Mouse (Mus musculus): Measurements from ENCODE around the gene Spata2. TPM values are rescaled to one million over a fixed set of nuclear protein-coding genes. Genes with fewer than 3 reads are reported as not detected.

Spata2 gene
- 11.2 and 13.1 TPM in 2 replicates for polyA plus RNA-seq (2014; fragmentation: Nextera tagmentation; extraction: Ambion mirVana)

DNA sequence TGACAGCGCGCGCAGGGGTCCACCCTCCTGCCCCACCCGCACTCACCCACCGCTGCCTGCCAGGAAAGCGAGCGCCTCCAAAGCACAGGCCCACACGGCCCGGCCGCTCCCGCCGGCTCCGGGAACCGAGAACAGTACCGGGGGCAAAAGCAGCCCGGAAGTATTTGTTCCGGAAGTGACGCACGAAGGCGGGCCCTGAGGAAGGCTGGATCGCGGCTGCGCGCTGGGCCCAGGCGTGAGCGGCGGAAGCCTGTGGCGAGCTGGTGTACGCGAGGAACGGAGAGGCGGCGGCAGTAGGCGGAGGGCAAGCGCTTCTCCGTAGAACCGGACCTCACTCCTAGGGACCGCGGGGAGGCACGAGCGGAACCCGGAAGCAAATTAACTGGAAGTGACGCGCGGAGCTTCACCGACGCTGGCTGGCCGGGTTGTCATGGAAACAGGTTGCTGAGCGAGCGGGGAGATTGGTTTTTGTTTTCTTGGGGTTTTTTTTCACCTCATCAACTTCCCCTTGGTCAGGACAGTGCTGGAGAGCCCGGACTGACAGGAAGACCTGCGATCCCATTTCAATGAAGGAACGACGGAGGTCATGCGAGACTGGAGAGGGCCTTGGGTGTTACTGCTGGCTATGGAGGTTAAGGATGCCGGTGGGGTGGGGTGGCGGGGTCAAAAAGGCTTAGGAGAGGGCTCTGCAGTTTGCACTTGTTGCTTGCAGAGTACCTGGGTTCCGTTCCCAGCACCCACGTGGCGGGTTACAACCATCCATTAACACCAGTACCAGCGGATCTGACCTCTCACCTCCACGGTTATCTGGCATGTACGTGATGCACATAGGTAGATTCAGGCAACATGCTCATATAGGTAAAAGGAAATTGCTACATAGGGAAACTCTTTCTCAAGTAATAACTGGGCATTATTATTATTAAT is at the start of gene Spata2:
Gene Spata2 (minus strand): TSS at position 175 of the 924 bp plus-strand sequence.
- Histone ChIP-seq H3K4me1 (ENCODE audit: control insufficient read depth, insufficient read depth, low read length) (peaks cover 13% of the 10 kb centered on the region), H3K4me3 (ENCODE audit: low read depth, low read length) (peak within 1 kb of the TSS; percentile 75), H3K27ac (ENCODE audit: low read length) (peak within 1 kb of the TSS; percentile 93), H3K9me3 (ENCODE audit: control insufficient read depth, low read depth, low read length) (no peaks in the 10 kb centered on the region), H3K4me2 (replicated peaks; ENCODE audit: low read depth, low read length) (peak within 1 kb of the TSS; percentile 91), H3K9ac (replicated peaks; ENCODE audit: low read depth, low read length) (peak within 1 kb of the TSS; percentile 76), H3K27me3 (ENCODE audit: control insufficient read depth, insufficient read depth, low read length) (no peaks in the 10 kb centered on the region), H3K36me3 (ENCODE audit: control insufficient read depth, insufficient read depth, low read length) (peaks cover 3% of the 10 kb centered on the region; the same call in 1 of the 2 replicates)
- ATAC-seq (ENCODE audit: insufficient number of reproducible peaks, insufficient read depth, low FRiP score, low read depth) = peak; percentile 83
- 1% methylated on average over 61 of the region's 63 CpGs for WGBS

DNA sequence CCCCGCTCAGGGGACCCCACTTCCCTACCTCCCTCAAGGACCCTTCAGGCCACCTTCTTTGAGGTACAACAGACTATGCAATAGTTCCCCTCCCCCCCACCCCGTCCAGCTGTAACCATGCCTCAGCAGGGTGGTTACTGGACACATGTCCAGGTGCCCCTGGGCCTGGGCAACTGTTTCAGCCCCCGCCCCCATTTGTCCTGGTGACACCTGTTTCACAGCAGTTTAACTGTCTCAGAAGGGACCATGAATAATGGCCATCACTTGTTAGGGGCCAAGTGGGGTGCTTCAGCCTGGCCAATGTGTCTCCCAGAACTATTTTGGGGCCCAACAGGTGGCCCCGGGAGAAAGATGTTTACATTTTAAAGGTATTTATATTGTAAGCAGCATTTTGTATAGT is 49.7 kb upstream of the Spata2 start:
- H3K9me3 ChIP-seq (ENCODE audit: control insufficient read depth, low read depth, low read length) = no peaks in the 10 kb centered on the region
- no peak overlapping the region for H3K4me2 ChIP-seq (replicated peaks; ENCODE audit: low read depth, low read length)
- 59% methylated on average over 4 of the region's 4 CpGs for WGBS
- H3K27me3 ChIP-seq (ENCODE audit: control insufficient read depth, insufficient read depth, low read length) = peaks cover 1% of the 10 kb centered on the region; the same call in 1 of the 2 replicates
- no peak overlapping the region for H3K9ac ChIP-seq (replicated peaks; ENCODE audit: low read depth, low read length)
- peaks cover 7% of the 10 kb centered on the region; the same call in 1 of the 2 replicates for H3K36me3 ChIP-seq (ENCODE audit: control insufficient read depth, insufficient read depth, low read length)
- no peak for ATAC-seq (ENCODE audit: insufficient number of reproducible peaks, insufficient read depth, low FRiP score, low read depth)
- H3K4me3 ChIP-seq (ENCODE audit: low read depth, low read length) = no peak overlapping the region
- H3K27ac ChIP-seq (ENCODE audit: low read length) = peak overlapping the region; percentile 99; the same call in 1 of the 2 replicates
- peaks cover 42% of the 10 kb centered on the region for H3K4me1 ChIP-seq (ENCODE audit: control insufficient read depth, insufficient read depth, low read length)

DNA sequence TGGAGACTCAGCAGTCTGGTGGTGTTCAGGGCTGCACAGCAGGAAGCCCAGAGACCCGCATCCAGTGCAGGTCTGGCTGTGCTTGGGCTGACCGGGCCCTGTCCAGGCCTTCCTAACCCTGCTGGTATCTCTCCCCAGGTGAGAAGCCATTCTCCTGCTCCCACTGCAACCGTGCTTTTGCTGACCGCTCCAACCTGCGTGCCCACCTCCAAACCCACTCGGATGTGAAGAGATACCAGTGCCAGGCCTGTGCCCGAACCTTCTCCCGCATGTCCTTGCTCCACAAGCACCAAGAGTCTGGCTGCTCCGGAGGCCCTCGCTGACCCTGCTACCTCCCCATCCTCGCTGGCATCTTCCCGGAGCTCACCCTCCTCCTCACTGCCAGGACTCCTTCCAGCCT is 49.1 kb upstream of the Spata2 start:
- no peak overlapping the region for H3K4me3 ChIP-seq (ENCODE audit: low read depth, low read length)
- 84% methylated on average over 12 of the region's 12 CpGs for WGBS
- H3K27me3 ChIP-seq (ENCODE audit: control insufficient read depth, insufficient read depth, low read length) = peaks cover 7% of the 10 kb centered on the region
- peak overlapping the region; percentile 84 for H3K4me2 ChIP-seq (replicated peaks; ENCODE audit: low read depth, low read length)
- no peaks in the 10 kb centered on the region for H3K9me3 ChIP-seq (ENCODE audit: control insufficient read depth, low read depth, low read length)
- no peak for ATAC-seq (ENCODE audit: insufficient number of reproducible peaks, insufficient read depth, low FRiP score, low read depth)
- peaks cover 7% of the 10 kb centered on the region; the same call in 1 of the 2 replicates for H3K36me3 ChIP-seq (ENCODE audit: control insufficient read depth, insufficient read depth, low read length)
- peaks cover 44% of the 10 kb centered on the region for H3K4me1 ChIP-seq (ENCODE audit: control insufficient read depth, insufficient read depth, low read length)
- peak overlapping the region; percentile 99; the same call in 1 of the 2 replicates for H3K27ac ChIP-seq (ENCODE audit: low read length)
- H3K9ac ChIP-seq (replicated peaks; ENCODE audit: low read depth, low read length) = no peak overlapping the region

DNA sequence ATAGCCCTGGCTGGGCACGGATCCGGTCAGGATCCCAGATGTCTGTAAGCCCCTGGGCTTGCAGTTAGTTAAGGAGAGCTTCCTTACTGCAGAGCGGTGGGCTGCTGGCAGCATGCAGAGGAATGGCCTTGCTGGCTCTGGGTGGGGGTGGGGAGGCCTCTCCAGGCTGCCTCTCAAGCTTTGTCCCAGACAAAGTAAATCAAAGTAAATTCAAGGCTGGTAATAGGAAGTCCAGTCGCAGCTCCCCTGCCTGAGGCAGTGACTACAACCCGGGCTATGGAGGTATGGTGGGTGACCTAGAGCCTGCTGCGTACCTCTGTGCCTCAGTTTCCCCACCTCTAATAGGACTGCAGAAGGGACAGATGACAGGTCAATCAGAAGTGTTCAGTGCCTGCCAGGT is 48.6 kb upstream of the Spata2 start:
- peaks cover 8% of the 10 kb centered on the region for H3K27me3 ChIP-seq (ENCODE audit: control insufficient read depth, insufficient read depth, low read length)
- 0 out of 2 replicates have a peak overlapping the region, but pooled peaks have one; percentile 6 for H3K27ac ChIP-seq (ENCODE audit: low read length)
- H3K4me1 ChIP-seq (ENCODE audit: control insufficient read depth, insufficient read depth, low read length) = peaks cover 44% of the 10 kb centered on the region
- ATAC-seq (ENCODE audit: insufficient number of reproducible peaks, insufficient read depth, low FRiP score, low read depth) = no peak
- H3K4me2 ChIP-seq (replicated peaks; ENCODE audit: low read depth, low read length) = peak overlapping the region; percentile 84
- 0 out of 2 replicates have a peak overlapping the region, but pooled peaks have one; percentile 21 for H3K9ac ChIP-seq (replicated peaks; ENCODE audit: low read depth, low read length)
- 25% methylated on average over 6 of the region's 6 CpGs for WGBS
- H3K36me3 ChIP-seq (ENCODE audit: control insufficient read depth, insufficient read depth, low read length) = peaks cover 7% of the 10 kb centered on the region; the same call in 1 of the 2 replicates
- H3K9me3 ChIP-seq (ENCODE audit: control insufficient read depth, low read depth, low read length) = no peaks in the 10 kb centered on the region
- peak overlapping the region; percentile 45; the same call in 1 of the 2 replicates for H3K4me3 ChIP-seq (ENCODE audit: low read depth, low read length)

DNA sequence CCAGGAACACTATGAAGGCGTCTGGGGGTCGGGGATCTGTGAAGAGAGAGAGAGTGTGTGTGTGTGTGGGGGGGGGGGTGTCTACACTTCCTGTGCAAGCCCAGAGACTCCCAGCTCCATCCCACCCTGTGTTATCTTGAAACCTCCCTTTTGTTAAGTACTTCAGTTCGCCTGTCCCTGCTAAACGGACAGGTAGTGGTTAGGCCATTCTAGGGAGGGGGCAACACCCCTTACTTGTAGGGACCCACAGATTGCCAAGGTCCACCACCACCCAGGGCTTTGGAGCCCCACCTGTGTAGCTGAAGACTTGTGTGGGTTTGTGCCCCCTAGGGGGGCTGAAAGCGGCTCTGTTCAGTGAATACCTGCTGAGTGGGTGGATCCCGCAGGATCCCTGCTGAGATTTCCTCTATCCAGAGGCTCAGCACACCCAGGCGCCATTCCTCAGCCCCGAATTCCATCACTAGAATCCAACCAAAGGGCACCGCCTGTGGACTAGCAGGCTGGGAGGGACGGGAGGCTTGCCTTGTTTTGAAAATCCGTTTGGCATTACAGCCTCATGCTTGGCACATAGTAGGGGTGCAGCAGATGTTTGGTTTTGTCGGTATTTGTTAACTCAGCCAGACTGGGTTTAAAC is 47.9 kb upstream of the Spata2 start:
- no peaks in the 10 kb centered on the region for H3K9me3 ChIP-seq (ENCODE audit: control insufficient read depth, low read depth, low read length)
- H3K27me3 ChIP-seq (ENCODE audit: control insufficient read depth, insufficient read depth, low read length) = peaks cover 8% of the 10 kb centered on the region
- peak overlapping the region; percentile 84 for H3K4me2 ChIP-seq (replicated peaks; ENCODE audit: low read depth, low read length)
- peaks cover 7% of the 10 kb centered on the region; the same call in 1 of the 2 replicates for H3K36me3 ChIP-seq (ENCODE audit: control insufficient read depth, insufficient read depth, low read length)
- H3K4me3 ChIP-seq (ENCODE audit: low read depth, low read length) = peak overlapping the region; percentile 45
- H3K4me1 ChIP-seq (ENCODE audit: control insufficient read depth, insufficient read depth, low read length) = peaks cover 44% of the 10 kb centered on the region
- WGBS = 29% methylated on average over 12 of the region's 12 CpGs
- no peak for ATAC-seq (ENCODE audit: insufficient number of reproducible peaks, insufficient read depth, low FRiP score, low read depth)
- H3K27ac ChIP-seq (ENCODE audit: low read length) = peak overlapping the region; percentile 21; the same call in 1 of the 2 replicates
- H3K9ac ChIP-seq (replicated peaks; ENCODE audit: low read depth, low read length) = peak overlapping the region; percentile 21; the same call in 1 of the 2 replicates

DNA sequence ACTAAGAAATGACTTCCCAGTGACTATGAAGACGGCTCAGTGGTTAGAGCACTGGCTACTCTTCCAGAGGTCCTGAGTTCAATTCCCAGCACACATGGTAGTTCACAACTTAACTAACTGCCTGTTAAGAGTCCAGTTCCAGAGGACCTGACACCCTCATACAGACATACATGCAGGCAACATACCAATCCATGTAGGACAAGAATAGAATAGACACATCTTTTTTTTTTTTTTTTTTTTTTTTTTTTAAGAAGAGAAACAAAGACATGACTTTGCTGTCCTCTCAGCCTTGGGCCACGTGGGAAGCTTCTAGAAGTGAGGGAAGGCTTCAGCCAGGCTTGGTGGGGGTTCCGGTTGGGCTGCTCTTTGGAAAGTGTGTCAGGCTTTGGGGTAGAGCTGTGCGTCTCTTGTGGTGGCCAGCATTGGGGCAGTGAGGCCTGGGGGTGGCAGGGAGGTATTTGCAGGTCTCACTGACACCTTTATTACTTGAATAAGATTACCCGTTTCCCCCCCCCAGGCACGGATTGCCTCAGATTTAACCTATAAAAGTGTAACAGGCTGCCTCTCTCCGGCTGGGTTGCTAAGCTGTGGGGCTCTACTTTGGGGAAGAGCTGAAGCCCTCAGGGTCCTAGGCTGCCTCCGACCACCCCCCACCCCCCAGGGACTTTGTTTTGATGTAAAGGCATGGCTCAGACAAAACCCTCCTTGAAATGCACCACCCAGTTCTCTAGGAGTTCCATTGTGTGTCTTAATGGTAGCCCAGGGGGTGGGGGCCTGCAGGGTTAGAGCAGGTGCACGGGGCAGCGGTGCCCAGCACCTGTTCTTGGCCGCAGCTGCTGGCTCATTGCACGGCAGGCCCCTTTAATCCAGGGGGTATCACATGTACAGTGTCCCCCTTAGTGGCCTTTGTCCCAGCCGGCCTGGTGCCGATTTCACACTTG is 47.1 kb upstream of the Spata2 start:
- WGBS = 35% methylated on average over 14 of the region's 14 CpGs
- H3K36me3 ChIP-seq (ENCODE audit: control insufficient read depth, insufficient read depth, low read length) = peaks cover 7% of the 10 kb centered on the region; the same call in 1 of the 2 replicates
- H3K9ac ChIP-seq (replicated peaks; ENCODE audit: low read depth, low read length) = no peak overlapping the region; the same call in 1 of the 2 replicates
- H3K4me2 ChIP-seq (replicated peaks; ENCODE audit: low read depth, low read length) = peak overlapping the region; percentile 84
- H3K4me3 ChIP-seq (ENCODE audit: low read depth, low read length) = peak overlapping the region; percentile 45
- no peaks in the 10 kb centered on the region for H3K9me3 ChIP-seq (ENCODE audit: control insufficient read depth, low read depth, low read length)
- H3K27me3 ChIP-seq (ENCODE audit: control insufficient read depth, insufficient read depth, low read length) = peaks cover 8% of the 10 kb centered on the region
- no peak overlapping the region for H3K27ac ChIP-seq (ENCODE audit: low read length)
- H3K4me1 ChIP-seq (ENCODE audit: control insufficient read depth, insufficient read depth, low read length) = peaks cover 44% of the 10 kb centered on the region
- no peak for ATAC-seq (ENCODE audit: insufficient number of reproducible peaks, insufficient read depth, low FRiP score, low read depth)

DNA sequence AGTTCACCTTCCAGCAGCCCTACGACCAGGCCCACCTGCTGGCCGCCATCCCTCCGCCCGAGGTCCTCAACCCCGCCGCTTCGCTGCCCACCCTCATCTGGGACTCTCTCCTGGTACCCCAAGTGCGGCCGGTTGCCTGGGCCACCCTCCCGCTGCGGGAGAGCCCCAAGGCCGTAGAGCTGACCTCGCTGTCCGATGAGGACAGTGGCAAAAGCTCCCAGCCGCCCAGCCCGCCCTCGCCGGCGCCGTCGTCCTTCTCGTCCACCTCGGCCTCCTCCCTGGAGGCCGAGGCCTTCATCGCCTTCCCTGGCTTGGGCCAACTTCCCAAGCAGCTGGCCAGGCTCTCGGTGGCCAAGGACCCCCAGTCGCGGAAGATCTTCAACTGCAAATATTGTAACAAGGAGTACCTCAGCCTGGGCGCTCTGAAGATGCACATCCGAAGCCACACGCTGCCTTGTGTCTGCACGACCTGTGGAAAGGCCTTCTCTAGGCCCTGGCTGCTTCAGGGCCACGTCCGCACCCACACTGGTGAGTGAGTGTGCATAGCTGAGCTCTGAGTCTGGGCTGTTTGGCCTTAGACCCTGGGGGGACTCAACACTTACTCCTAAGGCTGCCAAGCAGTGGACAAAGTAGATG is 46.1 kb upstream of the Spata2 start:
- Histone ChIP-seq H3K4me2 (replicated peaks; ENCODE audit: low read depth, low read length) (peak overlapping the region; percentile 84), H3K9ac (replicated peaks; ENCODE audit: low read depth, low read length) (peak overlapping the region; percentile 25; the same call in 1 of the 2 replicates), H3K27me3 (ENCODE audit: control insufficient read depth, insufficient read depth, low read length) (peaks cover 8% of the 10 kb centered on the region), H3K9me3 (ENCODE audit: control insufficient read depth, low read depth, low read length) (no peaks in the 10 kb centered on the region), H3K36me3 (ENCODE audit: control insufficient read depth, insufficient read depth, low read length) (peaks cover 7% of the 10 kb centered on the region; the same call in 1 of the 2 replicates), H3K4me1 (ENCODE audit: control insufficient read depth, insufficient read depth, low read length) (peaks cover 37% of the 10 kb centered on the region), H3K4me3 (ENCODE audit: low read depth, low read length) (peak overlapping the region; percentile 45), H3K27ac (ENCODE audit: low read length) (peak overlapping the region; percentile 35; the same call in 1 of the 2 replicates)
- ATAC-seq (ENCODE audit: insufficient number of reproducible peaks, insufficient read depth, low FRiP score, low read depth) = no peak
- 24% methylated on average over 34 of the region's 34 CpGs for WGBS

Data from stomach, embryonic 14.5 days (tissue).